Mouse (Mus musculus) adrenal gland, postnatal 25 days (tissue): ENCODE data around the gene Fam185a. TPM values are rescaled to one million over a fixed set of nuclear protein-coding genes. Genes with fewer than 3 reads are reported as not detected.
A peak's percentile ranks its signal among the peaks of the same experiment; 100 is the strongest.

Source experiments
- DNase-seq: peaks from one replicate; pipeline ENCODE4 v3.0.0; 2021; ENCODE audit warnings: mixed read lengths
- long read RNA-seq: library from polyadenylated mRNA; stranded (forward); transcript quantifications from one replicate; pipeline ENCODE4 v2.0.0, GENCODE M21; 2021
- total RNA-seq: library from RNA; stranded (reverse); gene quantifications from 2 replicates; pipeline ENCODE4 v1.2.3, GENCODE M21; 2021

Fam185a gene
- total RNA-seq = 10.4 and 13.7 TPM in 2 replicates
- long read RNA-seq, transcript Fam185a-201 (8 exons, 3,027 nt) = major isoform, 21 of 22 reads
- long read RNA-seq, partial matches to known transcripts = 1 of 22 reads
- long read RNA-seq, other reads (novel, unspliced or antisense) = 0 of 22 reads

DNA sequence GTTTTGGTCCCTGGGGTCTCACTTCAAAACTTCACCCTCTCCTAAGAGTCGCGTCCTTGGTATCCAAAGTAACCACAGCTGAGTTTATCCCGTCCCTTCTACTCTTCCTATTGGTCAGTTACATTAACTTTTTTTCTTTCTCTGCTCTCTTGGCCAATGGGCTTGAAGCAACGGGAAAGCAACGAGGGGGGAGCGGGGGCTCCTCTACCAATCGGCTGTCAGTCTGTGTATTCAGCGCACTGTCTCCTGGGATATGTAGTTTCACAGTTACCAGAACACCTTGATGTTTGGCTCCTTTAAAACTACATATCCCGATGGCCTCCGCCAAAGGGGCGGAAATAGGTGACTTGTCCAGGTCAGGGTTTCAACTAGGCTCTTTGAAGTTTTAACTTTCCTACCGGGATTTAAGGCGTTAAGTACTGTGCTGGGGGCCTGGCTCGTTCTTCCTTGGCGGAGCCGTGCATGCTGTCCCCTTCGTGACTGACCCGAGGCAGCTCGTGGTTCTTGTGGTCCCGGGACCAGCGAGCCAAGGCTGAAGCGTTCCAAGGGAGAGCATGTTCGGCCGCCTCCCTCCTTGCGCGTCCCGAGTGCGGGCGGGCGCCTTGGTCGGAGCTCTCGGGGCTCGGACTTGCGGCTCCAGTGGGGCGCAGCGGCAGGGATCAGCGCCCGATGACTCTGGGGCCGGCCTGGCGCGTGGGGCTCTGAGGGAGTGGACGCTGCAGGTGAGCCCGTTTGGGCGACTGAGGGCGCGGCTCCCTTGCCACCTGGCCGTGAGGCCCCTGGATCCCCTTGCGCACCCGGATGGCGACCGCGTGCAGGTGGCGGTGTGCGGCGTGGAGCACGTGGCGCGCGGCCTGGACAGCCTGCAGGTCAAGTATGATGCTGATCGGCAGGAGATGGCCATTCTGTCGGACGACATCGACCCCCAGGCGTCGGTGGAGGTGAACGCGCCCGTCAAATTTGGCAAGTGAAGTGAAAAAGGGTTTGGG is at the start of gene Fam185a, which contains the start of gene Ccdc146:
TSS of gene Fam185a (plus strand) at position 345 of the 989 bp plus-strand sequence.
TSS of gene Ccdc146 (minus strand) at position 64 of the 989 bp plus-strand sequence.
- DNase-seq = peak; percentile 83

DNA sequence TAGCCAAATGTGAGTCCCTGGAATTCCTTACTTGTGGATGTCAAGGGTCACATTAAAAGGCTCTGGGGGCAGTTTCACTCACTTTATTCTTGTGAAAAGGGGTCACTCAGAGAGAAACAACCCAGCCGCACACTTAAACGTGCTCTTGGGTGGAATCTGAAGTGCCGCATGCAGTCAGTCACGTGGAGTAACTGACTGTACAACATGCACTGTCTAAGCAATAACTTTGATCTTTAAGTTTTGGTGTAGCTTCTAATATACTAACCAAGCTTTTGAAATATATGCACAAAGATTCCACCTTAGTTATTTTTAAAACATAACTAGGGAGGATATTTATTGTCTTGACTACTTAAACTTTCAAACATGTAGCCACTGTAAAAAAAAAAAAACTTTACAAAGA is 47.8 kb upstream of the Fam185a start:
- no peak for DNase-seq

DNA sequence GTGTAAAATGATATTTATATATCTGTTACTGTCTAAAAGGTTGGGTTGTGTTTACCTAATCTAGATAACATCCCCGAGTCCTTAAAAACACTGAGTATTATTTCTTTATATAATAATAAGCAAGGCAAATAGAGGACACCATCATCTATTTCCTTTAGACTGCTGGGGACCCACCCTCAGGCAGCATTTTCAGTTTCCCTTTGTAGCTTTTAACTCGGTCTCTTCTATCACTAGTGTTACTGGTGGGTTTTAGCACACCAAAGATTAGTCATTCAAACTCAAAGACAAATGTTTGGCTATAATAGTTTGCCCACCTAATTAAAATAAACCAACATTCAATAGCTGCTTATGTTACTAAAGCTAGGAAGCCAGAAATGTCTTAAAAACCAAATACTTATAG is 46.4 kb upstream of the Fam185a start:
- no peak for DNase-seq

DNA sequence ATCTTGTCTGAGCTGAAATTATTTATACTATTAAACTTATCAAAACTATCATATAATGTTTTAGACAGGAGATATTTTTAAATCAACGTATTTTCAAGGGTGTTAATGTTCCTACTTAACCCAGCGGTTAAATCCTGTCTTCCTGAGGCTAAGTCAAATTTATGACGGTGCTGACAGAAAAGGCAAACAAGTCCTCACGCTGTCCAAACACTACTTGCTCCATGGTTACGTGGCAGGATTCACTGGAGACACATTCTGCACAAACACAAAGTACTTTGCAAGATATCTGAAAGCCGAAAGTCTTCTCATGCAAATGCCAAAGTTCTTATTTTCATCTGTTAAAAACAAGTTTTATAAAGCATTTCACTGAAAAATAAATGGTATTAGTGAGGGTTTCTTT is 42.8 kb upstream of the Fam185a start:
- DNase-seq = no peak

DNA sequence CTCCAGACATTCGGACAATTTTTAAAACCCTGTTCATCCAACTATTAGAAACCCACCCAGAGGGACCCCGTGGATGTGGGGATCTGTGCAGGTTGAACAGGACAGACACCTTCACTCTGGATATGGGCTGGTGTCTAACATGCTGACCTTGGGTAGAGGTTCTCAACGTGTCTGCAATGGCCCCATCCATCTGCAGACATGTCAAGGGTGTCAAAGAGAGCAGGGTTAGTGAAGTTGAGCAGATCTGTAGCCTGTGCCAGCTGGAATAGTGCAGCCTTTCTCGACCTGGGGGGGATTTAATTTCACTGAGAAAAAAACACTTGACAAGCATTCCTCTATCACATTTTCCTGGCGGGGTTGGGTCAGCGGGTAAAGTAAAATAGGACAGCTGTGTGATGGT is 42.1 kb upstream of the Fam185a start:
- DNase-seq = no peak

DNA sequence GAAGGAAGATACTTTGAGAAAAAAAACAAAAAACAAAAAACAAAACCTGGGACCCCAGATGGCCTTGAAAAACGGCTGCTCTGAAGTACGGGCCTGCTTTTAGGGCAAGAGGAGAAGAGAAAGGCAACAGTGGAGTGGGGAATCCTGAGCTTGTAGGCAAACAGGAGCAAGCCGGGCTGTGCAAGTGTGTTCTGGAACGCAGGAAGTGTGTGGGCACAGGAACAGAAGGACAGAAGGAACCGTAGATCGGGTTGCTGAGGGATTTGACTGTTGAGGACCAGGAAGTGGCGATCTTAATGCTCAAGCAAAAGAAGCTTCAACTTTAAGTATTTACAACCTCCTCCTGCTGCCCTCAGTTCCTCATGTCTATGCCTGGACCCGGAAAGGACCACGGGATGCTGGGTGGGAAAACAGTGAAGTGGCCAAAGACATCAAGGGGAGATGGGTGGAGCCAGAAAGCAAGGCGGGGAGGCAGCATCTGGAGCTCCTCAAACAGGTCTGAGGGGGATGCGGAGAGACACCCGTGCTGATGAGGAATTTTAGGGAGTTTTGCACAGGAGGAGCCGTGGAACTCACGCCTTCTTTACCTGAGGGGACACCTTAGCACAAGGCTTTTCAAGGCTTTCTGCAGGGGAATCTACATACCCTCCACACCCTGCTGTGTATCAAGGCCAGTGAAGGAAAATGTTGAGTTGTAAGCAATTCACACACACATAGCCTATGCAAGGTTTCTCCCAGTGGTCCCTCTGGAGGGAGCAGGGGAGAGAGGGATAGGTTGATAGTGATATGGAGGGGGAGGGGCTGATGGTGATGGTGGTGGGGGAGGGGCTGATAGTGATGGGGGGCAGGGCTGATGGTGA is 41.1 kb upstream of the Fam185a start:
- no peak for DNase-seq

DNA sequence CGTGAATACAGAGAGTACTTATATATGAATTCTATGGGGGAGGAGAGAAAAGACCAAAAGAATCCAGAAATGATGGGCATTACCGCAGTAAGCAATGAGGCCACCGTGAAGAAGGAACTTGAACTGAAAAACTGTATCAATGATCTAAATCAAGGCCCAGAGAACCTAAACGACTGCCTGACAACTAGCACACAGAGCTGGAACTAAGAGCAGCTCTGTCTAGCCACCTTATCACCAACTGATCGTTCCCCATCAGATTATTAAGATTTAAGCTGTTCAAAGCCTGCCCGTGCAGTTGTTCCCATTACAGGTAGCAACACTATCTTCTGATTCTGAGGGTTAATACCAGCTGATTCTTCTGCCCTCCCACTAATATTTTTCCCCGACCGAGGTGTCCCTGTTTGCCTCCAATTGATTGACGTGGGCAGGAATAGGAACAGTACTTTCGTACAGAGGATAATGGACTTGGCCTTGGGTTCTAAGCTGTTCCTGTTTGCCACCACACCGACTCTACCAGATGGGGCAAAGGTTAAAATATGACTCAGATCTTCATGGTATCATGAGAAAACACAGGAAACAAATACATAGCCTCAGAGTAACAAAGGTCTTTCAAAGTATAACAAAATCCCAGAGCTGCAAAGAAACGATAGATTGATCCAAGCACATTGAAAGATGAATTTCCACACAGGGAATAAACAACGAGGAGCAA is 40.4 kb upstream of the Fam185a start:
- DNase-seq = no peak

DNA sequence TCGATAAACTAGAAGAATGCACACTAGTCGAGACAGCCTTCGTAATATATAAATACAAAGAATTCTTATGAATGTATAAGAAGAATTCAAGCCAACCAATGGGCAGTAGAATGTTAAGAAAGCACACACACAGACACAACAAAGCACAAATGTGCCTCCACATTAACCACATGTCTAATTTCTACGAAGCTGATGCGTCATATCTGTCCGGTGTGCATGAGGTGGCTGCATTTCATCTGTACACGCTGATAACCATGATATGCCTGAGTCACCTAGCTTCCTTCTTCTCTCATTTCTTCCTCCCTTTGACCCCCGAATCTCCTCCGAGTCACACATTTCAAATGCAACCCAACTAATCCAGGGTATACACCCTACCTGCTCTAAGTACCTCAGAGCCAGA is 39.8 kb upstream of the Fam185a start:
- DNase-seq = no peak

DNA sequence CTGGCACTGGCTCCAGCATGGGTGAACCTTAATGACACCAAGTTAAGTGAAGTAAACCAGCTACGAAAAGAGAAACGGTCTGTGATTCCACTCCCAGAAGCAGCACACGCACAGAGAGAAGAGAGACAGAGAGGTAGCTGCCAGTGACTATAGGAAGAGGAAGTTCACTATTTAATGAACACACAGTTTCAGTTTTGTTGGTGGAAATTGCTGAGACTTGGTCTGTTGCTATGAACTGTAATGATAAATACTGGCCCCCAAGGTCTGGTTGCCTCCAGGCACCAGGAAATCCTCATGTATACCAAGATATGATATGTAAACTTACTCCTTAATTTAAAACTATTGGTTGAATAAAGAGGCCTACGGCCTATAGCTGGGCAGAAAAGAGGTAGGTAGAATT is 38.3 kb upstream of the Fam185a start:
- DNase-seq = no peak

DNA sequence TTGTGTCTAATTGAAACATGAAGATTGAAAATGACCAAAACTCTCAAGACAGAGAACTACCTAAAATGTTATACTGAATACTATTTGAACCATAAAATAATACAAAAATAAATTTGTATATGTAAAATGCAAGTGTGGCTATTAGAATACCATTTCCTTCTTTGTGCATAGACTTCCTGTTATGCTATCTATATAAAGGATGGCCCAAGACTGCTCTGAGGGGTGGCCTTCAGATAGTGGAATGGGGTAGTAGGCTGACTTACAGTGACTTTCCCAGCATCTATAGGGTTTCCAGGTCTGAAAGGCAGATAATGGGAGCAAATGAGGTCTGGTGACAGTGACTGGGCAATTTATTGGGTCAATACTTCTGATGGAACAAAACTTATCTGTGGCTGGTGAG is 37.4 kb upstream of the Fam185a start:
- no peak for DNase-seq

DNA sequence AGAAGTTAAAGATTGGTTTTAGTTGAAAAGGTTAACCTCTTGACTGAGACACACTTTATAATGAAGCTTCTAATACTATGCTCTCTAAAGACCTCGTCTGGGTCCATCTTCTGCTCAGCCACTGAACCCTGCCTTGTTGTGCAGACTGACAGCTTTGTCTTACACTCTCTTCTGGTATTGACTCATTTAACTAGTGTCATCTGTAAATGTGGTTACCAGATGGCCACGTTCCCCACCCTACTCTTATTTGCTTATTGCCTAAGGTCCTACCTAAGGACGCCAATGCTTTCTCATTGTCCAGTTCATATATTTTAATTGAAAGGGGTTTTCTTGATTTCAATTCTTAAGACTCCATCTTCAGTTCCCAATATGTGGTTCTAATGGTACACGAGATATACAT is 35.9 kb upstream of the Fam185a start:
- no peak for DNase-seq

DNA sequence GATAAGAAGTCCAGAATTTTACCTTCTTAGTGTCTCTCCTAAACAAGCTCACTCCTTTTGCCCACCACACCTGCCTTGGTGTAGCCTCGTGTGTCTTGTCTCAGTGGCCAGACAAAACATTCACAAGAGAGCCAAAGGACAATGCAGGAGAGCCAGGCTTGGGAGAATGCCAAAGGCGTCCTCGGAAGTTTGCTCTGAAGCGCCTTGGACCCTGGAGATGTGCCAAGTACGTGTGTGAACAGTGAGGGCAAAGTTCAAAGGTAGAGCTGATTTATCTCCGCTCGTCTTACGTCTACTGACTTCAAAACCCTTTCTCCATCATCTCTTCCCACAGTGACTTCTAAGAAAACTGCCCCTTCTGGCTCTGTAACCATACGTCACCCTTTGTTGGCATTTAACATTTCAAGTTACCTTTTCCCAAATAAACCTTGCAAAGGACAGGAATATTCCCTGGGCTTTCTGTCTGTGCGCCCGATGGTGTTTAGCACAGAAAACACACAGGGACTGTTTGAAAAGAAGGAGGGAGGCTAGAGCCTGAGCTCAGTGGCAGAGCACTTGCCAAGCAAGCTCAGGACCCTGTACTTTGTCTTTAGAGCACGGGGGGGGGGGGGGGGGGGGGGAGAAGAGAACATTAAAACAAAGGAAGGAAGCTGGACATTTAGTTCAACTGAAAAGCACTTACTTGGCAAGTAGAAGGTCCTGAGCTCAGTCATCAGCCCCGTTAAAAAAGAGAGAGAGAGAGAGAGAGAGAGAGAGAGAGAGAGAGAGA is 33.0 kb upstream of the Fam185a start:
- peak; percentile 25 for DNase-seq

DNA sequence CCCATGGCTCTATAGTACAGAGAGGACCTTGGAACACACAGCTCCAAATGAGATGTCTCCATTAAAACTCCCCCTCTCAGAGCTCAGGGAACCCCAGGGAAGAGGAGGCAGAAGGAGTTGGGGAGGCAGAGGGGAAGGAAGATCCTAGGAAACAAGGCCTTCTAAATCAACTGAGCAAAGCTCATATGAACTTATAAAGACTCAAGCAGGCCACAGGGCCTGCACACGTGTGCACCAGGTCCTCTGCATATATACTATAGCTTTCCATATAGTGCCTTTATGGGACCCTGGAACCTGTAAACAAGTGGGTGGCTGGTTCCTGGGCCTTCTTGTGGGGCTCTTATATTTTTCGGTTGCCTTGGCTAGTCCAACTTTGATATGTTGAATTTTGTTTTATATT is 30.2 kb upstream of the Fam185a start:
- no peak for DNase-seq

DNA sequence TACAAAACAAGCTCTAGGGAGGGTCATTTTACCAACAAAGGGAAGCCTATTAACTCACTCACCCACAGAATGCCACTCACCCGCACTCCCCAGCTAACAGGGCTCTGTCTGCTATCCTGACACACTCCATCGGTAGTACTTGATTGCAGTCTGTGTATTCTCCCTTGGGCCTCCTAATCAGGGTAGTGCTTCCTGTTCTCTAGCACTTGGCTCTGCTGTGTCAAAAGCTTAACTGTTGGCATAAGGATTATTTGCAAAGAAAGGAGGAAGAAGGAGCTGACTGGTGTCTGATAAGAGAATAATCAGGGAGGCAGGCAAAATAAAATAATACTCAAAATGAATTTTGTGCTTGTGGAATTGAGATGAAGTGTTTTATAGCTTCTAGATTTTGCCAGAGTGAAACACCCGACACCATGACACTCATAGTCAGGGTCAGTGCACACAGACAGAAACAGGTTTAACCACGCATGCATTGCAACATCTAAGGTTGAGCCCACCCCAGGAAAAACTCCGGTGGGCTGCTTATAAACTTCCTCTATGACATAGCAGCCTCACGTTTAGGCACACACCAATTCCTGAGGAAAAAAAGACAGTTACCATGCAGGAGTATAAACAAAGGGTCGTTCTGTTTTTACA is 29.4 kb upstream of the Fam185a start:
- no peak for DNase-seq

DNA sequence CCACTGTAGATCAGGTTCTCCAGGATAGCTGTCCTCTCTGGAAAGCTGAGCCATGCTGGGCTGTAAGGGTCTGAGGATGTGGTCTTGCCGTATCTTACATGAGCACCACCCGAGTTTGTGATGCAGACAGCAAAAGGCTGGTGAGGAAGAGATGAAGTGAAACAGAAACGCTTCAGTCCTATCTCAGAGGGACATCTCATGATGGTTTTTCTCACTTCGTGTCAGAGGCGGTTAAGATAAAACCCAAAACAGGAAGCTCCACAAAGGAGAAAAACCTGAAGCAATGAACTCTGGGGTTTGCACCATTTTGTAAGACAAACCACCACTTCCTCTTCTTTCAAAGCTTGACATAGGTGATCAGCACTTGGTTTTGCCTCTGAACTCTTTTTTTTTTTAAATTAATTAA is 13.5 kb upstream of the Fam185a start:
- DNase-seq = no peak

DNA sequence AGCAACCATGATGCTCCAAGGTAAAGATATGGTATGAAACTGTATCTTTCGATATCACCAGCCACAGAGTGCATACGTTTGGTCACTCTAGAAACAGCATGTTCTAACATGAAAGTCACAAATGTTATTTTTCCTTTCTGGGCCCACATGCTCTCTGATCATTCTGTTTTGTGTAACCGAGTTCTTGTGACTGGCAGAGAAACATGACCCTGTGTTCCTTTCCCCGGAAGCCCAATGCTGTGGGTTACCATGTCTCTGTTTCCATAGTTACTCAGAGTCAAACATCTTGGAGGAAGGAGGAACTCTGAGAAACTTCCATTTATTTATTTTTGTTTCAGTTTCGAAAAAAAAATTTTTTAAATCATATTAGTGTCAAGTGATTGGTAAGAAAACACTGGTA is 12.7 kb upstream of the Fam185a start:
- DNase-seq = no peak

DNA sequence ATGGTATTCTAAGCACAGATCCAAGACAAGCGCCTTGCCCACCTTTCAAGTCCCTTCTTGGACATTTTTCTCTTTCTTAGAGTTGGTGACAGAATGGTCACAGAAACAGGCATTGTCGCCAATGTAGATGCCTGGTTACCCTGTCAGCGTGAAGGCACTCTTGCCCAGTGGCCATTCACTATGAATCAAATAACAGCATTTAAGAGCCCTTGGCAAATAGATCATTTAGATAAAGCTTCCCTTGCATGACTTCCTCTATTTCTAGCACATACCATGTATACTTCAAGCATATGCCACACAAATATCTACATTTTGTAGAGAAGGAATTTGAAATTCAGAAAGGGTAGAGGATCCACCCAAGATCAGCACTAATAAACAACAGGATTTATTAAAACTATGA is 11.4 kb upstream of the Fam185a start:
- no peak for DNase-seq

DNA sequence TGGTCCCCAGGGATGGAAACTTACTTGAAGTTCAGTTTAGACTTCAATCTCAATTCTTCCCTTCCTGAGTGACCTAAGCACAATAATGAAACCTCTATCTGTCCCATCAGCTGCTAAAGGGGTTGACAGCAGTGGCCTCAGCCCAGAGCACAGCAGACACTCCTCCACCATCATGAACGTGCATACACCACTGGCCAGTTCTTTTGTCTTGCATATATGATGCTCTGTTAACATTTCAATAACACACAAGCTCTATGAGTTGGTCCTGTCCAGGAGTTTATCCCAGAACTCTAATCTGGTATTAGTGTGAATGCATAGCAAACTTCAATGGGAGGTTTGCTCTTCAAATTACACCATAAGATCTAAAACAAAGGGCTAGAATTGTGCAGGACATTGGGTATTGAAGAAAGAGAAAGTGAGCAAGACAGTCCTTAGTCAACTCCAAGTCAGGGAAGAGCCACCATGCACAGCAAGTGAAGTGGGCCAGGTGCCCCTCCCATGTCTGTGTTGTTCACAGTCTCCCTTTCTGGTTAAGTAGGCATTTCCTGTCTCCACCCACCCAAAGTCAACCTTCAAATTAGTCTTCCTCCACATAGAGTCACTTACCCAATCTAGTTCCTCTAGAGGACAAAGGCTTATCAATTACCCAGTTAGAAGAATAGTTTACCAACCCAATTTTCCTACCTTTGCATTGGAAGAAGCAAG is 10.5 kb upstream of the Fam185a start:
- no peak for DNase-seq

DNA sequence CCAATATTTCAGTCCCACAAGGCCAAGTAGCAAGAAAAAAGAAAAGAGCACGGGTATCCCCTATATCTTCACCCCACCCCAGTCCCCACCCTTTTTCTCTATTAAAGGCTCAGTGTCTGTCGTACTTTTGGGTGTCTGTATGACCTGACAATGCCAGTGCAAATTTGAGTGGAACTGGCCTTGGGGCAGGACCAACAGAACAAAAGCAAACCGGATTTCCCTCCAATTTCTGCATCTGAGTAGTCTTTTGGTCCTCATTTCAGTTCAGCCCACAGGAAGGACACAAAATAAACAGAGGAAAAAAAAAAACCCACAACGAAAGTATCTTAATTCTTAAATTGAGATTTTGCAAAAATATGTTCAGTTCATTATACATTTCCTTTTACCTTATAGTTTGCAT is 6.1 kb upstream of the Fam185a start:
- no peak for DNase-seq

DNA sequence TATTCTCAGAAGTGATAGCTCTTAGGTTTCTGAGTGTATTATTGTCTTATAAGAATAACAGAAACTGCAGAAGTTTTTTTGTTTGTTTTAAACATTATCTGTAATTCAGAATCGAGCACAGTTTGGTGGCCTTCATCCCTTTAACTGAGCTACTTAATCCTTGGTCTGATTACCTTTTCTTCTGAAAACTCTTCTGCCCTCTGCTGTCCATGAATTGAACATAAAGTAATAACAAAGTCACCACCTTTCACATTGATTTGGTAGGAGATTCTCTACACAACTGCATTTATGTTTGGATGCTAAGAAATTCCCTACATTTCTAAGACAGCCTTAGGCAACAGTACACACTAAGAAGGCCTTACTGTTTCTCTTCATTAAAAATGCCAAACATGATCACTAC is 4.1 kb upstream of the Fam185a start:
- no peak for DNase-seq
